Mouse (Mus musculus) testis, adult 2 months (tissue): ENCODE measurements at regions not wholly inside any gene's neighbourhood (a gene's known extent, or its start where the extent isn't known, plus 50 kb on each side); places are given as distances from the start of the nearest gene placed in this dataset.

ENCODE experiments used
- CTCF ChIP-seq: fragments of 200-500 bp; IDR thresholded peaks from 2 replicates; pipeline ENCODE4 v1.5.1; 2012; ENCODE audit warnings: low read depth, mild to moderate bottlenecking, inconsistent platforms, low read length, moderate library complexity; ENCODE audit not compliant: control insufficient read depth, insufficient read depth, insufficient replicate concordance
- POLR2A ChIP-seq: fragments of 200-500 bp; IDR thresholded peaks from 2 replicates; pipeline ENCODE4 v1.6.1; 2012; ENCODE audit warnings: low read depth, mild to moderate bottlenecking, inconsistent platforms, low read length, moderate library complexity; ENCODE audit not compliant: control insufficient read depth

- TF ChIP-seq CTCF, result no peak
- no peak for TF ChIP-seq POLR2A
These were observed 117.0 kb upstream of the Gm30302 start for GRCm38 (mm10) chr13:49915781-49916180.
